Mouse (Mus musculus) thymus, postnatal 36 days (tissue): ENCODE measurements at regions not wholly inside any gene's neighbourhood (a gene's known extent, or its start where the extent isn't known, plus 50 kb on each side); places are given as distances from the start of the nearest gene placed in this dataset.

ENCODE experiments used
- DNase-seq, 2 experiments: peaks; one replicate each; pipeline ENCODE4 v3.0.0; 2022; ENCODE audit warnings: mixed read lengths in 2 of 2

GRCm38 (mm10) chr2:173376926-173377325, 100.6 kb upstream of the Pmepa1 start:
- no peak for DNase-seq

- DNase-seq, result peak in 1 of 2 experiments; percentile 14
These were observed 101.3 kb upstream of the Pmepa1 start for GRCm38 (mm10) chr2:173377497-173378257.

- no peak for DNase-seq
These were observed 103.4 kb upstream of the Pmepa1 start for GRCm38 (mm10) chr2:173379736-173380135.

- DNase-seq, result peak; percentile 19 to 58
These were observed 104.0 kb upstream of the Pmepa1 start for GRCm38 (mm10) chr2:173380341-173380761.

DNA sequence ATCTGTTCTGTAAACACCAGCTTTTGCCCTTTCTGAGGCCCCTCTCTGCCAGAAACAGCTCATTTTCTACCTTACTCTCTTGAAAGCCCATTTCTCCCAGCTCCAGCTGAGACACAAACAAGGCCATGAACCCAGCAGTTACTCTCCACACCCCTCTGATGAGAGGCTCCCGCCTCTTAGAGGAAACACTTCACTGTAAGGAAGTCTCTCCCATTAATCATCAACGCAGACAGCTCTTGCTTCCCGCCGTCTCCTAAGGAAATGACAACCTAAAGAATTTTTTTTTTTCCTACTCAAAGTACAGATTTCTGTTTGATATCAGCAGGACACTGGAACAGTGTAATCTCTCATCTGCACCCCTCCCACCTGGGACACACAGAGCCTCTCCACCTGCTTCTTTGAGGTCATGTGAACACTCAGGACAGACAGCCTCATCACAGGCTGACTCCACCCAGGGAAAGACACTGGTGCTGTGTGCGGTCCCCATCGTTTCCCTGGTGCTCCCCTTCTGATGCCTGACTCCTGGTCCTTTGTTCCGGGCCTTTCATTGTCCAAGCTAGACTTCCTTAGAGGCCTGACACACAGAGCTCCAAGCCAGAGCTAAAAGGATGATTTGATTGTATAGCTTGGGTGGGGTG, 106.0 kb upstream of the Pmepa1 start:
- DNase-seq, result no peak

DNA sequence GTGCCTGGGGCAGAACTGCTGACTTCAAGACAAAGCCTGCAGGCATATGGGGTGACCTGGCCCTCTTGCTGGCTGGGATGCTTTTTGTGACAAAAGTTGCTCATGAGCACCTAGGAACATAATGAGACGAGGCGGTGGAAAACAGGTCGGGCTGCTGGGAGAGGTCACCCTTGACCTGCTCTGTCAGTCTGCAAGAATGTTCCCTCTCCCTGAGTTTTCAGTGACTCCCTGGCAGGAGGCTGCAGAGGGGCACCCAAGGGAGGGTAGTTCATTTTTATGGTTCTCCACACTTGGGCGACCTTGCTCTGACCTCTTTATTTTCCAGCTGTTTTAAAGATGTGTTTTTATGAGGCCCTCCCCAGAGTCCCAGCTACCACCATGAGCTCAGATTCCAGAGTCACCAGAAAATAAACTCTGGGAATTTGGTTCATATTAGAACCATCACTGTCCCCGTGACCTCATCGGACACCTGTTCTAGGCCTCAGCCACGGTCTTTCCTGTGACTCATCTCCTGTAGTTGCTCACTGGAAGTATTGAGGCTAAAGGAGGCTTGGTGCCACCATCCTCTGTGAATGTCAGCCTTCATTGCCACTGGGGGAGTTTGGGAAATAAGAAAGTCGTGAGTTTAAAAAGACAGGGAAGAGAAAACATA, 108.7 kb upstream of the Pmepa1 start:
- DNase-seq, result no peak

GRCm38 (mm10) chr2:173385722-173386141, 109.4 kb upstream of the Pmepa1 start:
- peak in 1 of 2 experiments; percentile 12 for DNase-seq

GRCm38 (mm10) chr2:173388140-173388539, 111.8 kb upstream of the Pmepa1 start:
- DNase-seq, result no peak

DNA sequence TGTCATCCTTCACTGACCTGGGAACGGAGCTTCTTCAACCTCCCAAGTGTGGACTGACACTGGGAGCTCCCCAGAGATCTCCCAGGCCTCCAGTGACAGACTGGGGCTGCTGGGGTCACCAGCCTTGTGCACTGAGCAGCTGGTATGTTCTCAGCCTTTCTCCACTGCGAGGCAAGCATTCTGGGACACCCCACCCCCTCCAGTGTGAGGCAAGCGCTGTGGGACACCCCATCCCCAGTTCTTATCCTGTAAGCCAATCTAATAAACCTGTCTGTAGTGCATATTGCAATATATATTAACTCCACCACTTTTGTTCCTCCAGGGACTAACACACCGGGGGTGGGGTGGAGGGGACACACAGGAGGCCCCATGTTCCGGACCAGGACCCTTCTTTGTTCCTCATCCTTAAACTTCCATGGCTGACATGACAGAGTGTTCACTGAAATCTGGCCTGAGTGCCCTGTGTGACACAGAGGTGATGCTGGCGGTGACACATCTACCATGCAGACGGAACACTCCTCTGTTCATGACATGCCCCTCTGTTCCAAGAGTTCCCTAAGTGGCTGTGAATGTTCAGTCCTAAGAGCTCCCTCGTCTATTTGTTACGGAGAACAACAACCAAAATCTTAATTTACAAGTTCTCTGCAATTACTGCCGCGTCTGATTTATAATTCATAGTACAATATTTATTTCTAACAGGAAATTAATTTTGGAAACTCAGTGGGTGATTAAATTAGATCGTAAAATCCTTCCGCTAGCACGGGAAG, 116.4 kb upstream of the Pmepa1 start:
- no peak for DNase-seq

- DNase-seq, result no peak
These were observed 116.9 kb upstream of the Pmepa1 start for GRCm38 (mm10) chr2:173393324-173393592.

- no peak for DNase-seq
These were observed 119.2 kb upstream of the Pmepa1 start for GRCm38 (mm10) chr2:173395526-173395925.

DNA sequence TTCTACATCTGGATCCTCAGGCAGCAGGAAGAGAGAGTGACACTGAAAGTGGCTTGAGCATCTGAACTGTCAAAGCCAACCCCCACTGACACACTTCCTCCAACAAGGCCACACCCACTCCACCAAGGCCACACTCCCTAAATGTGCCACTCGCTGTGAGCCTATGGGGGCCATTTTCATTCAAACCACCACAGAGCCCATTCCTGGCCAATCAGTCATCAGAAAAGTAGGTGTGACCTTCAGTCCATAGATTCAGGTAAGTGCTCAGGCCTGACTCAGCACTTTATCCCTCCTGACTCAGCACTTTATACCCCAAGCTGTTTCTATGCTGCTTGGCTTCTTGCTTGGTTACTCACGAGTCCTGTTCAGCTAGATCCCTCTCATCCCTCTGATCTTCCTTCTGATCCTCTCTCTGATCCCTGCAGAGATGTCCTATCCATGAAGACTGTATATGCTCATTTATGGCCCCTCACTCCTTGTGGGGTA, 121.6 kb upstream of the Pmepa1 start:
- peak in 1 of 2 experiments; percentile 5 for DNase-seq

DNA sequence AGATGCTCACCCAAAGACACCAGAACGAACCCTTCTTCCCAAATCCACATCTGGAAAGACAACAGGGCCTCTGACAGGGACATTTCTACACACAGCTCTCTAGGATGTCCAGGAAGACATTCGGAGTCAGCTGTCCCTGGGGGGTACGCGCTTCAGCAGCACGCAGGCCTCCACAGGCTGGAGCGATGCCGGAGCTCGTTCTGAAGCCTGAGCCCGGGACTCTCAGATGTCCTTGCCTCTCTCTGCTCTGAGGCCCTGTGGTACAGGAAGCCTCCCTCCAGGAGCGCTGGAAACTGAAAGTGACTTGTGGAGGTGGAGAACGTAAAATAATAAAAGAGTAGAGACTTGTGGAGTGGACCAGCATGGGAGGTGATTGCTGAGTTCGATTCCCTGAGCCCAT, 116.8 kb upstream of the 1700021F07Rik start:
- DNase-seq, result no peak

GRCm38 (mm10) chr2:173406344-173407094, 115.9 kb upstream of the 1700021F07Rik start:
- DNase-seq, result no peak

- no peak for DNase-seq
These were observed 115.3 kb upstream of the 1700021F07Rik start for GRCm38 (mm10) chr2:173407133-173407532.

GRCm38 (mm10) chr2:173408681-173409081, 113.7 kb upstream of the 1700021F07Rik start:
- DNase-seq, result peak; percentile 65 to 73

- peak; percentile 81 to 89 for DNase-seq
These were observed 113.0 kb upstream of the 1700021F07Rik start for GRCm38 (mm10) chr2:173409433-173409832.

DNA sequence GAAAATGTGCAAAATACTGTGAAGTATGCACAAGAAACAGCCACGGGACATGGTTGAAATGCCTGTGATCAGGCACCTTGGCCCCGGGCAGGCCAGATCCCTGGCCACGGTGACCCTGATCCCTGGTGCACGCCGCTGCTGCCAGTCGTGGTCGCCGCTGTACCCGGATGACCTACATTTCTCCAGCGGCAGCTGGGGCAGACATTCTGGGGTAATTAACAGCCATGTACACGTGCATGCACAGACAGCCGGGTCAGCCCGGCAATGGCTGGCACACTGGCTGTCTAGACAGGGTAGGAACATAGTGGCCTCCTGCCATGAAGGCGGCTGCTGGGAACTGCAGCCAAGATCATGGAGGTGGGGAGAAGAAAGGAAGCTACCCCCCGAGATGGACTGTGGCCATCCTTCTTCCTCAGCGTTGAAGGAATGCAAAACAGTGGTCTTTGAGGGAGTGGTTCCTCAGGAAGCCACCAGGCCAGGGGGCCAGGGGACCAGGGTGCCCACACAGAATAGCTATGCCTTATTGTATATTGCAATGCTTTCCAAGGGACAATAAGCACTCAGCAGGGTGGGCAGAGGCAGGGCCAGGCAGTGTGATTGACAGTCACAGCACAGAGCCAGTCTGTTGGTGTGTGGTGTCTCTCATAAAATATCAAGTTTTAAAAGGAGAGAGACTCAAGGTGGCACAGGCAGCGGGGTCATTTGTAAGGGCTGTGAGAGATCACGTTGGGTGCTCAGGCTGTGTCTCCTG, 108.3 kb upstream of the 1700021F07Rik start:
- peak in 1 of 2 experiments; percentile 37 for DNase-seq

GRCm38 (mm10) chr2:173415429-173415828, 107.0 kb upstream of the 1700021F07Rik start:
- no peak for DNase-seq

GRCm38 (mm10) chr2:173416921-173417320, 105.5 kb upstream of the 1700021F07Rik start:
- DNase-seq, result peak; percentile 59 to 70

DNA sequence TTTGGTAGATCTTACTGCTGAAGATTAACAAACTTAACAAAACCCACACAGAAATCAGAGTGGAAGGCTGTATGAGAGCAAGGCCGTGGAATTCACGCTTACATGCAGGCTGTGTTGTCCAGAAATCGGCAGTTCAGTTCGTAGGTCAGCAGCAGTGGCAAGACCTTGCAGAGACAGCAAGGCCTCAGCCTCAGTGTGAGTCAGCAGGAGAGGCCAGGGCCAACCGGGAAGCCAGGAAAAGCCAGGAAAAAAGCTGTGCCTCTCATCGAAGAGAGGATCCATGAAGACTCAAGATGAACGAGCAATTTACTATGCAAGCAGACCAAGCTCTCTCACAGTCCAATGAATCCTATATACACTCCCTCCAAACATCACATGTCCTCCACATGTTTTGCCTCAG, 103.4 kb upstream of the 1700021F07Rik start:
- DNase-seq, result peak in 1 of 2 experiments; percentile 2
